Mouse (Mus musculus) cerebellum, adult 2 months (tissue): ENCODE results near the gene Brd3os. TPM values are rescaled to one million over a fixed set of nuclear protein-coding genes. Genes with fewer than 3 reads are reported as not detected.

Experiments
- DNase-seq, 2 experiments: peaks; one replicate each; pipeline ENCODE4 v3.0.0; 2021
- H3K27ac ChIP-seq: fragments of 200-500 bp; 2 replicates; pipeline ENCODE4 v1.5.1; 2012; ENCODE audit warnings: low read length, control low read depth, inconsistent platforms; ENCODE audit not compliant: insufficient read depth
- H3K27me3 ChIP-seq: fragments of 200-500 bp; 2 replicates; pipeline ENCODE4 v1.6.1; 2012; ENCODE audit warnings: inconsistent platforms, mild to moderate bottlenecking, low read length, moderate library complexity; ENCODE audit not compliant: control insufficient read depth, insufficient read depth
- H3K4me1 ChIP-seq: fragments of 200-500 bp; 2 replicates; pipeline ENCODE4 v1.6.1; 2011; ENCODE audit warnings: low read length; ENCODE audit not compliant: control insufficient read depth, insufficient read depth
- H3K4me3 ChIP-seq: fragments of 200-500 bp; replicated peaks from 2 replicates; pipeline ENCODE3; 2011; ENCODE audit warnings: mild to moderate bottlenecking, low read depth, low read length, control low read depth; ENCODE audit not compliant: insufficient read depth
- CTCF ChIP-seq: fragments of 200-500 bp; IDR thresholded peaks from 2 replicates; pipeline ENCODE4 v1.5.1; 2011; ENCODE audit warnings: low read depth, mild to moderate bottlenecking, control low read depth, low read length, moderate library complexity, borderline replicate concordance; ENCODE audit not compliant: insufficient read depth
- POLR2A ChIP-seq: fragments of 200-500 bp; IDR thresholded peaks from 2 replicates; pipeline ENCODE4 v1.6.1; 2011; ENCODE audit warnings: low read length, control low read depth, borderline replicate concordance; ENCODE audit not compliant: insufficient read depth
- WGBS: fragments of 180-500 bp; shearing (Covaris S2); methylation state at CpG from one replicate; pipeline ENCODE4 v1.1.7; 2018; 5-methylcytosine and 5-hydroxymethylcytosine counted together
- polyA plus RNA-seq: library from polyadenylated mRNA; depleted of rRNA; stranded (reverse); fragments of >200 nt; gene quantifications from 2 replicates; pipeline ENCODE4 v1.2.3, GENCODE M21; 2012

The Brd3os gene
- polyA plus RNA-seq, 1 experiment = 38.0 TPM

GRCm38 (mm10) chr2:27460163-27460562 lies 18.0 kb downstream of the Brd3os start:
- 0 out of 2 replicates have a peak, but pooled peaks cover 3% of the 10 kb centered on the region for H3K4me1 ChIP-seq
- no peaks in the 10 kb centered on the region for H3K27me3 ChIP-seq
- no peak overlapping the region for H3K4me3 ChIP-seq
- H3K27ac ChIP-seq = no peak overlapping the region
- TF ChIP-seq POLR2A (no peak), CTCF (no peak)
- no peak for DNase-seq
- WGBS = 38% methylated on average over 5 of the region's 5 CpGs

GRCm38 (mm10) chr2:27460651-27461050 lies 18.5 kb downstream of the Brd3os start:
- Histone ChIP-seq H3K27me3 (no peaks in the 10 kb centered on the region), H3K27ac (no peak overlapping the region), H3K4me1 (0 out of 2 replicates have a peak, but pooled peaks cover 3% of the 10 kb centered on the region), H3K4me3 (no peak overlapping the region)
- DNase-seq = no peak
- TF ChIP-seq CTCF (no peak), POLR2A (no peak)
- 48% methylated on average over 9 of the region's 9 CpGs for WGBS

GRCm38 (mm10) chr2:27461881-27462660 lies 19.9 kb downstream of the Brd3os start:
- Histone ChIP-seq H3K27ac (no peak overlapping the region), H3K4me3 (no peak overlapping the region), H3K27me3 (no peaks in the 10 kb centered on the region), H3K4me1 (peaks cover 6% of the 10 kb centered on the region; the same call in 1 of the 2 replicates)
- WGBS = 92% methylated on average over 4 of the region's 4 CpGs
- no peak for DNase-seq
- TF ChIP-seq POLR2A (no peak), CTCF (no peak)

GRCm38 (mm10) chr2:27462901-27463300 lies 20.8 kb downstream of the Brd3os start:
- WGBS = 75% methylated on average over 4 of the region's 4 CpGs
- no peak overlapping the region for H3K27ac ChIP-seq
- TF ChIP-seq POLR2A = no peak
- TF ChIP-seq CTCF = no peak
- no peaks in the 10 kb centered on the region for H3K27me3 ChIP-seq
- H3K4me1 ChIP-seq = peaks cover 7% of the 10 kb centered on the region; the same call in 1 of the 2 replicates
- no peak for DNase-seq
- no peak overlapping the region for H3K4me3 ChIP-seq

GRCm38 (mm10) chr2:27469292-27469990 lies 27.3 kb downstream of the Brd3os start:
- Histone ChIP-seq H3K4me3 (no peak overlapping the region), H3K27ac (no peak overlapping the region), H3K27me3 (no peaks in the 10 kb centered on the region), H3K4me1 (peaks cover 46% of the 10 kb centered on the region)
- TF ChIP-seq POLR2A = no peak
- TF ChIP-seq CTCF = no peak
- 77% methylated on average over 4 of the region's 4 CpGs for WGBS
- no peak for DNase-seq

- TF ChIP-seq CTCF (no peak), POLR2A (no peak)
- WGBS = 46% methylated on average over 3 of the region's 3 CpGs
- DNase-seq = no peak
- Histone ChIP-seq H3K4me1 (peaks cover 46% of the 10 kb centered on the region), H3K27ac (no peak overlapping the region), H3K27me3 (no peaks in the 10 kb centered on the region), H3K4me3 (no peak overlapping the region)
These were observed 27.8 kb downstream of the Brd3os start for GRCm38 (mm10) chr2:27469991-27470355.

GRCm38 (mm10) chr2:27470535-27470934 lies 28.4 kb downstream of the Brd3os start:
- WGBS = 94% methylated on average over 2 of the region's 2 CpGs
- Histone ChIP-seq H3K4me3 (no peak overlapping the region), H3K4me1 (peaks cover 46% of the 10 kb centered on the region), H3K27ac (no peak overlapping the region), H3K27me3 (no peaks in the 10 kb centered on the region)
- no peak for DNase-seq
- TF ChIP-seq POLR2A (no peak), CTCF (no peak)

GRCm38 (mm10) chr2:27471170-27471584 lies 29.1 kb downstream of the Brd3os start:
- peaks cover 46% of the 10 kb centered on the region for H3K4me1 ChIP-seq
- no peak for DNase-seq
- no peak overlapping the region for H3K4me3 ChIP-seq
- no peak overlapping the region for H3K27ac ChIP-seq
- H3K27me3 ChIP-seq = no peaks in the 10 kb centered on the region
- TF ChIP-seq POLR2A (no peak), CTCF (no peak)
